Mouse (Mus musculus) G1E-ER4 (cell line): Measurements from ENCODE around the gene Mettl21a. TPM values are rescaled to one million over a fixed set of nuclear protein-coding genes. Genes with fewer than 3 reads are reported as not detected.

ENCODE experiments used
- GATA1 ChIP-seq: IDR thresholded peaks from one replicate; pipeline ENCODE4 v1.8.0; 2012; ENCODE audit warnings: low read length, inconsistent platforms
- polyA plus RNA-seq: library from polyadenylated mRNA; stranded (reverse); fragments of >175 nt; gene quantifications from 2 replicates; pipeline ENCODE4 v1.2.3, GENCODE M21; 2012

Gene Mettl21a
- polyA plus RNA-seq = 11.7 and 22.5 TPM in 2 replicates

DNA sequence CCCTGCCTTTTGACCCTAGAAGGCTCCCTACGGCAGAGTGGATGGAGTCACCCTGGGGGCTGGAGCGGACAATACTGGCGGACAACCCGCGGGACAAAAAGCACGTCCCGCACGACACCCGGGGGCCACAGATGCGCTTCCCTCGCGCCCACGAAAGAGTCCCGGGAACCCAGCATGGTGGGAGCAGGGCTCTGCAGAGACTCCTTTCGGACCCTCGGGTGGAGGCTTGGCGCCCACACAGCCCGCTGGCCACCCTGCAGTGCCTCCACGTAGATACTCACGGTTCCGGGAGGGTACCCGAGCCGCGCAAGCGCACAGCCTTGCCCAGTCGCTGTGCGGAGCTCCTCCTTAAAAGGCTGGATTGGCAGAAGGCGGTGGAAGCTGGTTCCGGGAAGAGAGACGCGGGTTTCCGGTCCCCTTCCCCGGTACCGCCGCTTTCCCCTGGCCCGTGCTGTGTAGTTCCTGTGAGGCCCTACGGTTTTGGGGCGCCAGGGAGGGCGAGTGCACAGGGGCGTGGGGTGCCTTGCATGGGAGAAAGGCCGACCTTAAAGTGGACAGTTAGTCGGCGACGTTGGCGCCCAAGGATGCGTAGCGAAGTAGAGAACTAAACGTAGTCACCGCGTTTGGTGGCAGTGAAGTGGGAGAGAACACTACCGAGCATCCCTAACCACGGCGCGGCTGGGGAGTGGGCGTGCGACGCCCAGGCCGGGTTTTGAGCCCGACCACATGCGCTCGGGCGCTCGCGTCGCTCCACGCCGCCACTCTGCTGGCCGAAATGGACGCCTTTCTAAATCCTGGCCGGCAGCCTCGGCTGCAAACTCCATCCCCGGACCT, at the start of gene Mettl21a:
Mettl21a (minus strand) TSS at position 362 of the 834 bp plus-strand sequence.
- TF ChIP-seq GATA1 = no peak

DNA sequence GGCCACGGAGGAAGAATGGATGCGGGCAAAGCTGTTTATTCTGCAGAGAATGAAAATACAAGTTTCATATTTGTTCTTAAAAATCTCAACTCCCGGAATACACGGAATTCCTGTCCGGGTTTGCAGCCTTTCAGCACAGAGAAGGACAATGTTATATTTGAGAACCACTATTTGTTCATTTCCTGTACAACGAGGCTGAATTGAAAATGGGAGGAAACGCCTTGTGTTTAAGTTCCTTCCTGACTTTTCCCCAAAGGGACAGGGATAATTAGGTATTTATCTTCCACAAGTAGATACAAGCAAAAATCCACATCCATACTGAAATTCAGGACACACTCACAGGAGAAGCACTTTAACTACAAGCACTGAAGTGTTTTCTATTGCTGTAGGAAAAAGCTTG, 41.8 kb upstream of the Mettl21a start:
- no peak for TF ChIP-seq GATA1

DNA sequence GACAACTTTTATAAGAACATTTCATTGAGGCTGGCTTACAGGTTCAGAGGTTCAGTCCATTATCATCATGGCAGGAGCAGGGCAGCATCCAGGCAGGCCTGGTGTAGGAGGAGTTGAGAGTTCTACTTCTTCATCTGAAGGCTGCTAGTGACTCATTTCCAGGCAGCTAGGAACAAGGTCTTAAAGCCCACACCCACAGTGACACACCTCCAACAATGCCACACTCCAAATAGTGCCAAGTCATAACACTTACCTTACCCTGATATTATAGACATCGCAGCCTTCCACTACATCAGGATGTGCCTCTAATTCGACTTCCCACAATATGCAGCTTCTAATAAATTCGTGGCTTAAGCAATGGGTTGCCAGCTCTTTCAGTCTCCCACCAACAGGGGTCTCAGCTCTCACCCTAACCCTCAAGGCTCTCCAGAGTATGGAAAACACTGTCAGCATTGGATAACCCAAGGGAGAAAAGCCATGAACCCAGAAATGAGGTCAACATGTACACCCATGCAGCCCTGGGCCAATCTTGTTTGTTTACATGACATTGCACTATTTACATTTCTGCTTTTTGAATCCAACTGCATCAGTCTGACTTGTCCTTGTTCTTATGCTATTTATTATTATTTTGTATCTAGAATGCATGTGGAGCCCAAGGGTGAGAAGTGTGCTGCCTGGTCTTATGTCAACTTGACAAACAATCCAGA, 39.5 kb upstream of the Mettl21a start:
- TF ChIP-seq GATA1 = no peak

DNA sequence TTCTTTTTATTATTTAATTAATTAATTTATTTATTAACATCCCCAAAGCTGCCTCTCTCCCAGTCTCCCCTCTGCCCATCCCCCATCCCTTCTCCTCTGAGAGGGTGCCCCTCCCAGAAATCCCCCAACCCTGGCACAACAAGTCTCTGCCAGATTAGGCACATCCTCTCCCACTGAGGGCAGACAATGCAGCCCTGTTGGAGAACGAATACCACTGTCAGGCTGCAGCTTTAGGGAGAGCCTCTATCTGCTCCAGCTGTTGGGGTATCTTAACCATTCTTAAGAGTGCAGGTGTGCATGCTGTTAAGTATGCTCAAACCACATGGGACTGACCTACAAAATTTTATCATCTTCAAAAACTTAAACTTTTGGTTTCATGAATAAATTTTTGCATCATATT, 38.4 kb upstream of the Mettl21a start:
- no peak for TF ChIP-seq GATA1

DNA sequence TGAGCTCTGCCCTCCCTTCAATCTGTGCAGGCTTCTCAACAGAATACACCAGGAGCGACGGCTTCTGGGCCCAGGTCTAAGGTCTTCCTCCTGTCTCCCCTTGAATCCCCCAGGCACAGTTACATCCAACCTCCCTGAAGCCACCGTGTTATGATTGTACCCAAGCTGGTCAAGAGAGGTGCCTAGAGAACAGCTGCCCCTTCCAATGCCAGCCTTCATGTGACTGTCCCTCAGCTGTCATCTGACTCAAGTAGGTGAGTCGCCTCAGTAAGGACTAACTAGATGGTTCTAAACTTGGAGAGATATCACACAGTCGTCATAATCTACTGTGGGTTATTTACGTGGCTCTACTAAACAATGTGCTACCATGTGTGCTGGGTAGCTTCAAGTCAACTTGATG, 36.7 kb upstream of the Mettl21a start:
- TF ChIP-seq GATA1 = no peak

DNA sequence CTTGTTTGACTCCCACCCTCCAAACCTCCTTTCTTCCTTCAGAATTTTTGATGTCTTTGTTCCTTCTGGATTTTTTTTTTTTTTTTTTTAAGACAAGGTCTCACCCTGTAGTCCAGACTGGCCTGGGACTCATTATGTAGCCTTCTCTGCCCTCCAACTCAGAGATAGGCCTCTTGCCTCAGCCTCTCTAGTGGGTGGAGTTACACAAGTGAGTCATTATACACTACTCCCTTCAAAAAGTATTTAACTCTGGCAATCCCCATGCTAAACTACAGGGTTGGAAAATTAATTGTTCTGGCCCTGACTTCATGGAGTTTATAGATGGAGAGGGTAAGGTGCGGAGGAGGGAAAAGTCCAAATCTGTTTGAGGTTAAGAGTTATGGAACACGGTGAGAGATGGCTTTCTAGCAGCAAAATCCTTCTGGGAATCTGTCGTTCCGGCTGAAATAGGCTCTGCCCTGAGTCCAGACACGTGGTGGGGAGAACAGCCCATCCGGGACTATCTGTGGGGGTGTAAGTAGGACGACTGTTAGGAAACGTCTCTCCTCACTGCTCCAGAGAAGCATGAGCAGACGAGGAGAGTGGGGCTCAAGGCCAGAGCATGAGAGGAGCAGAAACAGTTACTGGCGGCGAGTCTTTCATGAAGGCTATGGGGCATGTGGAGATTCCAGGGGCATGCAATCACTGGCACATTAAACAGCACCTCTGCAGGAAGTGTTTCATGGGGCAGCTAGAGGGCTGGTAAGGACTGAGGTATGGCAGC, 32.5 kb upstream of the Mettl21a start:
- TF ChIP-seq GATA1 = no peak

DNA sequence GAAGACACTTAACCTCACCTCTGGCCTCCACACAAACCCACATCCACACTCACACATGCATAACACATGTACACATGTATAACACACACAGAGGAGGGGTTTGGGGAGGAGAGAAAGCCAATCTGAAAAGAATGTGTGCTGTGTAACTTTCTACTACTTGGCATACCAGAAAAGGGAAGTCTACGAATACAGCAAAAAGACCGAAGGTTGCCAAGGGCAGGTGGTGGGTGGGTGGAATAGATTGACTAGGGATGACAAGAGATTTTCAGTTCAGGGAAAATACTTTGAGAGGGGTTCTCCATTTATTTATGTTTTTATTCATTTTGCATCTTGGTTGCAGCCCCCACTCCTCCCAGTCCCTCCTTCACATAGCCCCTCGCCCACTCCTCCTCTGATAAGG, 27.5 kb upstream of the Mettl21a start:
- no peak for TF ChIP-seq GATA1

DNA sequence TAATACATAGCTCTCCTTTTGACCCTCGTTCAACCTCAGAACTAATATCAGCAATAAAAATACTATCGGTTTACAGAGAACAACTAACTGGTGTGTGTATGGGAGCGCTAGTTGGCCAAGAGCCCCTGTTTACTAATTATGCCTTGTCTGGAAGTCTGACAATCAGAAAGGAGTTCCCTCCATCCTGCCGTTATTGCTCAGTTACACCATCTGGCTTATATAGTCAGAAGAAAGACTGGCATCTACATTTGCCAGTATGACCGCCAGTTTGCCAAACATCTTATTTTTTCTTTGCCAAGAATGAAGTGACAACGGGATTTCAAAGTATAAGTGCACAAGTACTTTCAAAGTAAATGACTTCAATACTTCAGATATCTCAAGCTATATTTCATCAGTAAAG, 24.0 kb upstream of the Mettl21a start:
- no peak for TF ChIP-seq GATA1

DNA sequence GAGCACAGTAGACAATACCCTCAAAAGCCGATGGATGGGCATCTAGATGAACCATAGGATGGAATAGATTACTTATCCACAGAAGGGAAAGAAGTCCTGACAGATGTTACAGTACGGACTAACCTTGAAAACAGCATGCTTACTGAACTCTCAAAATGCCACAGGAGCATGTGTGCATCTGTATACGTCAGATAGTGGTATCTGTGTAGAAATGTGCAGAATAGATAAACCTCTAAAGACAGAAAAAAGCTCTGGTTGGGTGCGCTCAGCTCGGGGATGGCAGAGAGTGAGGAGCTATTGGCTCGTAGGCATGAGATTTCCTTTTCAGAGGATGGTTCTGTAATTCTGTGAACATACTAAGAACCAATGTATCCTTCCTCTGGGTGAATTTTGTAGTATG, 22.2 kb upstream of the Mettl21a start:
- peak; percentile 39 for TF ChIP-seq GATA1

DNA sequence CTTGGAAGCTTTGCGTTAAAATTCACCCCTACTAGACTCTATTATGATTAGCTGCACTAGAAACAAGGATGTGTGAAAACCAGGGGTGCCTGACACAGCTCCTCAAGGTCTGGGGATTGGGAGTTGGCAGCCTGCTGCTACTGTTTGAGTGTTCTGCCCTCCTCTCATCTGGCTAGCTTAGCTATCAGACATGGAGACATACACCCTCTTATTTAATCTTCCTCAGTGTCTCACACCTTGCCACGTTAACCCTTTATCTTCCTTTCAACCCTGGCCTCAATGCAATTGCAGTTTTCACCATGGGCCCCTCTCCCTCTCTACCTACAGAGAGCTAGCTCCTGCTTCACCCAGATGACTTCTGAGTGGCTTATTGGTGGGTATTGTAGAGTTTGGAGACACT, 18.6 kb upstream of the Mettl21a start:
- no peak for TF ChIP-seq GATA1

DNA sequence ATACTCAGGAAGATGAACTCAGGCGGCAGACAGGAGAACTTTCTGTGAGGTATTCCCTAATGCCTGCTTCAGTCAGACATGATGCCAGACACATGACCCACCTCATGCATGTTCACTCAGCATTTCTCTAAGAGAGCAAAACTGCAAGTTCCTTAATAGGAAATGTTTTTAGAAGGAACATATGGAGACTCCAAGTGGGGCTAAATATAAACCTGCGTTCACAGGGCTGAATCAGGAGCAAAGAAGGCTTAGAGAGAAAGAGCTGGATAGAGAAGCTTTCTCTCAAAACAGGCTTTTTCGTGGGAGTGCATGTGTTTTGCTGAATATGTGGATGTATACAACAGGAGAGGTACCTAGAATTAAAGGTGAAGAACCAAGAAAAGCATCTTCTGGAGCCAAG, 16.2 kb upstream of the Mettl21a start:
- TF ChIP-seq GATA1 = no peak

DNA sequence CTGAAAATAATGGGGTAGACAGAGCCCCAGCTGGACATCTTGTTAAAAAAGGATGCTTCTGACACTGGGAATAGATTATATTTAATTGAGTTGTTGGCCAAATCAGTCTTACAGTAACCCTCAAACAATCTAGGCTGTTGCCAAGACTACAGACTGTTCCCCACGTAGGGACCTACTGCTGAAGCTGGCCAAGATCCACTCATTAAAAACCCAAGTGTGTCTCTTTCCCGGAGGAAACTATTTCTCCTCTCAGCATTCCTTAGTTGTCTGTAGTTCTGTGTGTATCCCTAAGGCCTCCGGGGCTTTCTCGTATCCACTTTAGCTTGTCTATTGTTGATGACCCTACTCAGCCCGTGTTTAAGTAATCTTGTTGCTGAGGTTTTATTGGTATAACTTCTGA, 14.5 kb upstream of the Mettl21a start:
- TF ChIP-seq GATA1 = no peak

DNA sequence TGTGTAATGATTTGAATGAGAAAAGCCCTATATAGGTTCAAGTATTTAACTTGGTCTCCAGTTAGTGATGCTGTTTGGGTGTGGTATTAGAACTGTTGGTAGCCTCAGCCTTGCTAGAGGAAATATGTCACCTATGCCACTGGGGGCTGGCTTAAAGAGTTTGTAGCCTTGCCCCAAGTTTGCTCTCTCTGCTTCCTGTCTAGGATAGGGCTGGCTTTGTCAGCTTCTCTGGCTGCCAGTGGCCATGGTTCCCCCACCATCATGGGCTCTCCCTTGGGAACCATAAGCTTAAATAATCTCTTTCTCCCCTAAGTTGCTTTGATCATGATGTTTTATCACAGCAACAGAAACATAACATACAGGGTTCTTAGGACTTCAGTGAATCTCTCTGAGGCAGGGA, 8.2 kb upstream of the Mettl21a start:
- TF ChIP-seq GATA1 = no peak

DNA sequence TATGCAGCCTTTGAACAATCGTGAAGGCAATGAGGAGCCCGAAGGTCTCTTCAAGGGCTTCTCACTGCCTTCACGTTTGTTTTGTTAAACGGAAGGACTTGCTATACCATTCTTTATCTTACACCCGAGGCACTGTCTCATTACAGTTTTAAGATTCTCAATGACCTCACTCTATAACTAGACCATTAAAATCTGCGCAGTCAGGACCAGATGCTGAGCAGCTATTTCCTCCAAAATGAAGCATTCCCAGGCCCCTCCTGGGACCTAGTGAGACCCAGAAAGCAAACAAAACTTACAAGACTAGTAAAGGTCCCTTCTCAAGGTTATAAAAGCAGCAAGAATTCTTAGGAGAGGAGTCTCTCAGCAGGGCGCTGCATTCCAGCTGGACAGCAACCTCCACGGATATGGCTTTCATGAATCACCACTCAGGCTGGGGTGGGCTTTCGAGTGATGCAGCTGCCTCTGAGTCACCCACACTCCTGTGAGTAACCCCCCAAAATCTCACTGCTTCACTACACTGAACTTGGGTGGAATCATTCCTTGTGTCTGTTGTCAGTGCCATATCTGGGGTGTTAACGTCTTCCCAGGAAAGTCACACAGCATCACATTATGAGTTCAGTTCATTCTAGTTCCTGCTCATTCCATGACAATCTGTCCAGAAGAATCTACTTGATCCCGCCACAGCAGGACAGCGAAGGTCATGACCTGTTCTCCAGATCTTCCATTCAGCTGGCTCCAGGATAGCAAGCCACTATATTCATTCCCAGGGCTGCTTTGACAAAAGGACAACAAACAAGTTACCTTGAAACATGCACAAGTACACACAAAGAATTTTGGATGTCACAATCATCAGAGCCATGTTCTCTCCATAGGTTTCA, 6.8 kb upstream of the Mettl21a start:
- TF ChIP-seq GATA1 = no peak

DNA sequence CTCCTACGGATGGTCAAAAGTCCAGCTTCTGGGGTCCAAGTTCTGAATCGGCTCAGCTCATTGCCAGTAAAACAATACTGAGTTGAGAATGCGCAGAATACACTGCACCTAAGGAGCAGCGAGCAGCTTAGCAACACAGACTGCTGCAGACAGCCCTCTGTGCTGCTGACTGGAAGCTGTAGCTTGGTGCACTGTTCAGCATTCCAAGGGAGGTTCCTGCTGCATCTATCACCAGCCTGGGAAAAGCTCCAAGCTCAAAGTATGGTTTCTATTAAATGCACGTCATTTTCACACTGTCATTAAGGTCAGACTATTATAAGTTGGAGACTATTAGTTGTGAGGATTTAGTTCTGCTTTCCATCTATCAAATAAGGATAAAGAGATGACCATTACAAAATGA, 4.1 kb upstream of the Mettl21a start:
- no peak for TF ChIP-seq GATA1
